Comparison of ENCODE assay signal across 26 mouse cellular contexts in the genomic region with DNA sequence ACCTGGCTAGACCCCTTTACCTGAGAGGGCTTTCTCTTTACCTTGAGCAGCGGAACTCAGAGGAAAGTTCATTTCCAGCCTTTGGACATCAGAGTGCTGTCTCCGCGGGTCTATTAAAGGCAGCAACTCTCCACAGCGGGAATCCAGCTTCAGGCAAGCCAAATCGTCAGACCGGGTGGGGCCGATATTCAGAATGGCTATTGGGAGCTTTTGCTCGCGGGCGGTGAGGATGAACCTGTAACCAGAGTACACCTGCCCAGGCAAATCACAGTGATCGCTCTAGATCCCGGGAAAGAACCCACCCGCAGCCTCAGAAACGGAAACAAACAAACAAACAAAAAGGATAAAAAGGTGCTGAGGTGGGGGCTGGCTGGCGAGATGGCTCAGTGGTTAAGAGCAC. TPM values are rescaled to one million over a fixed set of nuclear protein-coding genes. Genes with fewer than 3 reads are reported as not detected.
DNase-seq lines count a peak whose midpoint lies in the region; ATAC-seq and TF ChIP-seq lines count a peak whose summit lies in the region.
"Had no signal": no experiment of that assay in that cellular context is flagged by ENCODE, and none has a peak within 500 bp of the region (broad histone marks: within the 10 kb centered on the region; RNA-seq: fewer than 3 reads in every experiment).

No protein-coding gene starts in this region.

- no peaks in the 10 kb centered on the region; the same call in 1 of the 2 replicates for H3K79me2 ChIP-seq in heart, adult 2 months (replicated peaks; ENCODE audit: control insufficient read depth, insufficient read depth, low read length)

- no peak overlapping the region for H3K9ac ChIP-seq in heart, embryonic 13.5 days
- H3K9ac ChIP-seq in heart, adult 2 months (ENCODE audit: low read depth, low read length) = no peak overlapping the region
- H3K9ac ChIP-seq in midbrain, embryonic 12.5 days (replicated peaks) = no peak overlapping the region
- H3K9ac ChIP-seq in midbrain, postnatal 0 days (replicated peaks; ENCODE audit: low read length, poor library complexity, severe bottlenecking) = no peak overlapping the region
- H3K9ac ChIP-seq in embryonic facial prominence, embryonic 13.5 days = 0 out of 2 replicates have a peak overlapping the region, but pooled peaks have one; percentile 3
- H3K9ac ChIP-seq: hindbrain, embryonic 14.5 days; kidney, embryonic 15.5 days; midbrain, embryonic 15.5 days; stomach, embryonic 15.5 days had no signal

- H3K9me3 ChIP-seq in heart, embryonic 13.5 days = no peaks in the 10 kb centered on the region
- H3K9me3 ChIP-seq in midbrain, embryonic 12.5 days = no peaks in the 10 kb centered on the region
- no peaks in the 10 kb centered on the region for H3K9me3 ChIP-seq in midbrain, postnatal 0 days (ENCODE audit: low read length)
- no peaks in the 10 kb centered on the region for H3K9me3 ChIP-seq in embryonic facial prominence, embryonic 13.5 days
- H3K9me3 ChIP-seq: forebrain, embryonic 12.5 days; kidney, embryonic 15.5 days; midbrain, embryonic 15.5 days; stomach, embryonic 15.5 days had no signal

- peak overlapping the region; percentile 63; the same call in 1 of the 2 replicates for H3K4me2 ChIP-seq in heart, embryonic 13.5 days
- peak overlapping the region; percentile 32; the same call in 1 of the 2 replicates for H3K4me2 ChIP-seq in midbrain, embryonic 12.5 days (replicated peaks)
- H3K4me2 ChIP-seq in midbrain, postnatal 0 days (ENCODE audit: low read depth, low read length, poor library complexity, severe bottlenecking) = no peak overlapping the region
- peak overlapping the region; percentile 56; the same call in 1 of the 2 replicates for H3K4me2 ChIP-seq in embryonic facial prominence, embryonic 13.5 days

- no peak for TF ChIP-seq EP300 in heart, adult 2 months (IDR thresholded peaks at IDR 0.05; ENCODE audit: insufficient read depth, low read depth, low read length)

- H3K27me3 ChIP-seq in heart, embryonic 13.5 days (replicated peaks) = peaks cover 25% of the 10 kb centered on the region
- H3K27me3 ChIP-seq in heart, adult 2 months (ENCODE audit: control insufficient read depth, insufficient read depth, low read length) = no peaks in the 10 kb centered on the region
- peaks cover 36% of the 10 kb centered on the region for H3K27me3 ChIP-seq in midbrain, embryonic 12.5 days
- no peaks in the 10 kb centered on the region for H3K27me3 ChIP-seq in midbrain, postnatal 0 days (ENCODE audit: insufficient read depth, low read length)
- peaks cover 28% of the 10 kb centered on the region for H3K27me3 ChIP-seq in embryonic facial prominence, embryonic 13.5 days
- no peaks in the 10 kb centered on the region for H3K27me3 ChIP-seq in thymus, adult 2 months (ENCODE audit: control insufficient read depth, insufficient read depth, low read length)
- H3K27me3 ChIP-seq: kidney, embryonic 15.5 days; stomach, embryonic 15.5 days had no signal

- no peak overlapping the region for H3K27ac ChIP-seq in heart, embryonic 13.5 days (replicated peaks)
- no peak overlapping the region for H3K27ac ChIP-seq in heart, adult 2 months
- H3K27ac ChIP-seq in midbrain, embryonic 12.5 days (replicated peaks) = no peak overlapping the region
- H3K27ac ChIP-seq in midbrain, postnatal 0 days (ENCODE audit: low read depth, low read length) = no peak overlapping the region
- no peak overlapping the region for H3K27ac ChIP-seq in embryonic facial prominence, embryonic 13.5 days
- no peak overlapping the region for H3K27ac ChIP-seq in thymus, adult 2 months (ENCODE audit: control insufficient read depth, insufficient read depth, low read length)
- H3K27ac ChIP-seq: forebrain, embryonic 12.5 days; gastrocnemius, adult 2 months; hindbrain, embryonic 14.5 days; kidney, embryonic 15.5 days; left cerebral cortex, adult 2 months; midbrain, embryonic 15.5 days; stomach, embryonic 15.5 days had no signal

- no peak for TF ChIP-seq CTCF in heart, adult 2 months (IDR thresholded peaks at IDR 0.05)
- no peak for TF ChIP-seq CTCF in midbrain, postnatal 0 days (IDR thresholded peaks at IDR 0.05)
- no peak for TF ChIP-seq CTCF in thymus, adult 2 months (IDR thresholded peaks at IDR 0.05; ENCODE audit: borderline replicate concordance, control insufficient read depth, extremely low read depth, insufficient read depth, low read length, poor library complexity)

- intact Hi-C loops in heart, adult 2 months (cut with DNase I) = no loop called here

- H3K4me3 ChIP-seq in heart, embryonic 13.5 days = no peak overlapping the region
- no peak overlapping the region for H3K4me3 ChIP-seq in heart, adult 2 months
- H3K4me3 ChIP-seq in midbrain, embryonic 12.5 days = no peak overlapping the region
- no peak overlapping the region for H3K4me3 ChIP-seq in midbrain, postnatal 0 days (ENCODE audit: low read depth, low read length)
- H3K4me3 ChIP-seq in embryonic facial prominence, embryonic 13.5 days = no peak overlapping the region
- H3K4me3 ChIP-seq in thymus, adult 2 months (ENCODE audit: control insufficient read depth, insufficient read depth, low read length) = no peak overlapping the region

- no peak for ATAC-seq in heart, embryonic 13.5 days (ENCODE audit: extremely low read depth, insufficient number of reproducible peaks, low FRiP score, low TSS enrichment)
- no peak for ATAC-seq in midbrain, embryonic 12.5 days (ENCODE audit: low FRiP score, low read depth)
- no peak for ATAC-seq in midbrain, postnatal 0 days (ENCODE audit: low FRiP score)
- no peak for ATAC-seq in embryonic facial prominence, embryonic 13.5 days (ENCODE audit: insufficient number of reproducible peaks, insufficient read depth, low FRiP score, low TSS enrichment, low read depth)
- ATAC-seq: activated CD4-positive, CD25-positive, alpha-beta regulatory T cell, adult 4 months; CD4-positive, CD25-positive, alpha-beta regulatory T cell, adult 4 months; intestine, embryonic 16.5 days; midbrain, embryonic 15.5 days had no signal

- DNase-seq in cerebellum, adult 9-11 months = peak; percentile 34
- DNase-seq in cerebellum, adult 11 months = no peak
- no peak for DNase-seq in heart, adult 2 months
- no peak for DNase-seq in midbrain, postnatal 0 days (ENCODE audit: low spot score)
- no peak for DNase-seq in thymus, adult 2 months
- DNase-seq: adrenal gland, postnatal 10 days; cerebellum, postnatal 14 days; embryo, embryonic 11 days; layer of hippocampus, adult 9-11 months; retina, postnatal 1 day had no signal

- TF ChIP-seq POLR2A in heart, adult 2 months (IDR thresholded peaks at IDR 0.05; ENCODE audit: insufficient read depth, low read depth, low read length) = no peak
- no peak for TF ChIP-seq POLR2A in thymus, adult 2 months (IDR thresholded peaks at IDR 0.05; ENCODE audit: control insufficient read depth, extremely low read depth, insufficient read depth, low read length, poor library complexity)

- WGBS in heart, embryonic 13.5 days = 55% methylated on average over 15 of the region's 15 CpGs
- 78% methylated on average over 15 of the region's 15 CpGs for WGBS in heart, adult 2 months
- 34% methylated on average over 15 of the region's 15 CpGs for WGBS in midbrain, embryonic 12.5 days
- WGBS in midbrain, postnatal 0 days = 47% methylated on average over 15 of the region's 15 CpGs
- whole genome bisulfite sequencing in embryonic facial prominence, embryonic 13.5 days = 34% methylated on average over 15 of the region's 15 CpGs
- WGBS in thymus, adult 2 months = 94% methylated on average over 15 of the region's 15 CpGs

- H3K36me3 ChIP-seq in heart, embryonic 13.5 days = peaks cover 33% of the 10 kb centered on the region
- H3K36me3 ChIP-seq in heart, adult 2 months (ENCODE audit: control insufficient read depth, insufficient read depth, low read length) = no peaks in the 10 kb centered on the region
- no peaks in the 10 kb centered on the region; the same call in 1 of the 2 replicates for H3K36me3 ChIP-seq in midbrain, embryonic 12.5 days
- peaks cover 5% of the 10 kb centered on the region; the same call in 1 of the 2 replicates for H3K36me3 ChIP-seq in midbrain, postnatal 0 days (ENCODE audit: insufficient read depth, low read length)
- peaks cover 24% of the 10 kb centered on the region for H3K36me3 ChIP-seq in embryonic facial prominence, embryonic 13.5 days
- H3K36me3 ChIP-seq in thymus, adult 2 months (ENCODE audit: control insufficient read depth, insufficient read depth, low read length) = no peaks in the 10 kb centered on the region
- H3K36me3 ChIP-seq: forebrain, embryonic 12.5 days; midbrain, embryonic 15.5 days had no signal

- H3K4me1 ChIP-seq in heart, embryonic 13.5 days = peaks cover 23% of the 10 kb centered on the region
- peaks cover 2% of the 10 kb centered on the region; the same call in 1 of the 2 replicates for H3K4me1 ChIP-seq in heart, adult 2 months (ENCODE audit: control insufficient read depth, insufficient read depth, low read length)
- peaks cover 24% of the 10 kb centered on the region for H3K4me1 ChIP-seq in midbrain, embryonic 12.5 days
- peaks cover 13% of the 10 kb centered on the region; the same call in 1 of the 2 replicates for H3K4me1 ChIP-seq in midbrain, postnatal 0 days (ENCODE audit: insufficient read depth, low read length)
- H3K4me1 ChIP-seq in embryonic facial prominence, embryonic 13.5 days = peaks cover 29% of the 10 kb centered on the region
- peaks cover 10% of the 10 kb centered on the region for H3K4me1 ChIP-seq in thymus, adult 2 months (replicated peaks; ENCODE audit: control insufficient read depth, insufficient read depth, low read length)

RNA-seq across cellular contexts. Expression of gene Sirt4, which starts 5.0 kb away (rescaled TPM):
- polyA plus RNA-seq in heart, embryonic 13.5 days (2015; fragmentation: Nextera tagmentation; extraction: Ambion mirVana) = 18.9 and 19.8 TPM in 2 replicates
- total RNA-seq in heart, adult 2 months (2021) = 10 to 100 TPM; 15.3 to 18.8 TPM
- polyA plus RNA-seq in heart, adult 2 months (2012; rRNA removed) = 25.1 and 31.3 TPM in 2 replicates
- 24.2 and 26.2 TPM in 2 replicates for polyA plus RNA-seq in midbrain, embryonic 12.5 days (2016; fragmentation: Nextera tagmentation; extraction: Ambion mirVana)
- total RNA-seq in midbrain, postnatal 0 days (2014; rRNA removed) = 19.5 and 25.6 TPM in 2 replicates
- polyA plus RNA-seq in midbrain, postnatal 0 days (2015; fragmentation: Nextera tagmentation; extraction: Ambion mirVana) = 22.4 and 27.0 TPM in 2 replicates
- 24.8 and 28.1 TPM in 2 replicates for polyA plus RNA-seq in embryonic facial prominence, embryonic 13.5 days (2015; fragmentation: Nextera tagmentation; extraction: Ambion mirVana)
- 47.2 and 48.6 TPM in 2 replicates for polyA plus RNA-seq in thymus, adult 2 months (2012; rRNA removed)

RNA-seq across cellular contexts. Expression of gene Pla2g1b, which starts 13.5 kb away (rescaled TPM):
- 0.88 and 1.1 TPM in 2 replicates for polyA plus RNA-seq in heart, embryonic 13.5 days (2015; fragmentation: Nextera tagmentation; extraction: Ambion mirVana)
- not detected for total RNA-seq in heart, adult 2 months (2021)
- not detected in 2 replicates for polyA plus RNA-seq in heart, adult 2 months (2012; rRNA removed)
- not detected in 2 replicates for polyA plus RNA-seq in midbrain, embryonic 12.5 days (2016; fragmentation: Nextera tagmentation; extraction: Ambion mirVana)
- not detected in 2 replicates for total RNA-seq in midbrain, postnatal 0 days (2014; rRNA removed)
- polyA plus RNA-seq in midbrain, postnatal 0 days (2015; fragmentation: Nextera tagmentation; extraction: Ambion mirVana) = not detected in 2 replicates
- polyA plus RNA-seq in embryonic facial prominence, embryonic 13.5 days (2015; fragmentation: Nextera tagmentation; extraction: Ambion mirVana) = not detected in 2 replicates
- polyA plus RNA-seq in thymus, adult 2 months (2012; rRNA removed) = 1.2 and 1.8 TPM in 2 replicates
- total RNA-seq: adrenal gland, postnatal 10 days; gastrocnemius, adult 2 months; left cerebral cortex, adult 2 months; megakaryocyte, adult 5-6 weeks had no signal
- polyA plus RNA-seq: activated CD4-positive, CD25-positive, alpha-beta regulatory T cell, adult 4 months; CD4-positive, CD25-positive, alpha-beta regulatory T cell, adult 4 months; forebrain, embryonic 12.5 days; heart, postnatal 0 days; hindbrain, embryonic 14.5 days; limb, embryonic 11.5 days; midbrain, embryonic 15.5 days had no signal

RNA-seq across cellular contexts. Expression of gene Pxn, which starts 26.9 kb away (rescaled TPM):
- 29.7 and 31.7 TPM in 2 replicates for polyA plus RNA-seq in heart, embryonic 13.5 days (2015; fragmentation: Nextera tagmentation; extraction: Ambion mirVana)
- total RNA-seq in heart, adult 2 months (2021) = 10 to 100 TPM; 35.9 to 37.1 TPM
- polyA plus RNA-seq in heart, adult 2 months (2012; rRNA removed) = 51.9 and 56.5 TPM in 2 replicates
- polyA plus RNA-seq in midbrain, embryonic 12.5 days (2016; fragmentation: Nextera tagmentation; extraction: Ambion mirVana) = 24.0 and 27.2 TPM in 2 replicates
- total RNA-seq in midbrain, postnatal 0 days (2014; rRNA removed) = 34.6 and 39.4 TPM in 2 replicates
- polyA plus RNA-seq in midbrain, postnatal 0 days (2015; fragmentation: Nextera tagmentation; extraction: Ambion mirVana) = 15.3 and 15.9 TPM in 2 replicates
- 39.6 and 44.2 TPM in 2 replicates for polyA plus RNA-seq in embryonic facial prominence, embryonic 13.5 days (2015; fragmentation: Nextera tagmentation; extraction: Ambion mirVana)
- 161 and 172 TPM in 2 replicates for polyA plus RNA-seq in thymus, adult 2 months (2012; rRNA removed)

RNA-seq across cellular contexts. Expression of gene Msi1, which starts 50.2 kb away (rescaled TPM):
- 3.7 and 4.1 TPM in 2 replicates for polyA plus RNA-seq in heart, embryonic 13.5 days (2015; fragmentation: Nextera tagmentation; extraction: Ambion mirVana)
- under 1 TPM; 0.55 to 0.99 TPM for total RNA-seq in heart, adult 2 months (2021)
- polyA plus RNA-seq in heart, adult 2 months (2012; rRNA removed) = 0.61 and 0.64 TPM in 2 replicates
- polyA plus RNA-seq in midbrain, embryonic 12.5 days (2016; fragmentation: Nextera tagmentation; extraction: Ambion mirVana) = 211 and 227 TPM in 2 replicates
- total RNA-seq in midbrain, postnatal 0 days (2014; rRNA removed) = 72.5 and 82.9 TPM in 2 replicates
- polyA plus RNA-seq in midbrain, postnatal 0 days (2015; fragmentation: Nextera tagmentation; extraction: Ambion mirVana) = 41.1 and 52.1 TPM in 2 replicates
- polyA plus RNA-seq in embryonic facial prominence, embryonic 13.5 days (2015; fragmentation: Nextera tagmentation; extraction: Ambion mirVana) = 22.3 and 23.9 TPM in 2 replicates
- polyA plus RNA-seq in thymus, adult 2 months (2012; rRNA removed) = 6.1 and 6.6 TPM in 2 replicates
- total RNA-seq: megakaryocyte, adult 5-6 weeks had no signal
- polyA plus RNA-seq: activated CD4-positive, CD25-positive, alpha-beta regulatory T cell, adult 4 months; CD4-positive, CD25-positive, alpha-beta regulatory T cell, adult 4 months had no signal
